Mouse (Mus musculus): ENCODE measurements around the gene Cyb5r4. TPM values are rescaled to one million over a fixed set of nuclear protein-coding genes. Genes with fewer than 3 reads are reported as not detected.

Gene Cyb5r4
- polyA plus RNA-seq, 1 experiment: 9.5 TPM

DNA sequence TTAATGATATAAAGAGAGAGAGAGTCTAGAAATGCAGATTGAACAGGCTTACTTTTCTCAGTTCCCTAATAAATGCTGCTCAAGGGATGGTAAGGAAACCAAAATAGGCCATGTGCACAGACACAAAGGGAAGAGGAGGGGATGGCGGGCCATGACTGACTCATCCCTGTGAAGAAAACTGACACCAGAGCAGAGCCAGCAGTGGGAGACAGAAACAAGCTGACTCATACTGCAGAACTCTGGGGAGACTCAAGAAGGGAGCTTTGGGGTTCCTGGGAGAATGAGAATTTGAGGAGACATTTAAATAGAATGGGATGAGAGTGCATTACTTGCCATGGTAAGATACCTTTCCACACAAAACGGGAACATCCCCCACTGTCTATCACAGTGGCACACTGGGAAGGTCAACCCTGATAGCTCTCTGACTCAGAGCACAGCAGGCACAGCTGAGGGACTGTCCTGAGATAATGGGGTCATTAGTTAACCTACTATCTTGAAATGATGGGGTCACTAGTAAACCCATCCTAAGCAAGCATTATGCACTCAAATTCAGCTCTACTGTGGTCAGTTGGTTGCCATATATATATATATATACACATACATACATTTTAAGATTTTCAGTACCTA lies 21.7 kb upstream of the Cyb5r4 start:
- 72% methylated on average over 2 of the region's 2 CpGs for WGBS
- no peak for TF ChIP-seq POLR2A (IDR thresholded peaks at IDR 0.05; ENCODE audit: low read depth, low read length)
- TF ChIP-seq CTCF (IDR thresholded peaks at IDR 0.05; ENCODE audit: extremely low read depth, insufficient read length, insufficient replicate concordance, low read depth, low read length): no peak
- H3K27me3 ChIP-seq (ENCODE audit: control insufficient read depth, insufficient read depth, low read length): no peaks in the 10 kb centered on the region
- H3K4me1 ChIP-seq (ENCODE audit: control insufficient read depth, insufficient read depth, insufficient read length, low read length): no peaks in the 10 kb centered on the region
- H3K4me3 ChIP-seq (ENCODE audit: low read depth, low read length): no peak overlapping the region
- H3K36me3 ChIP-seq (ENCODE audit: control insufficient read depth, insufficient read depth, low read length): no peaks in the 10 kb centered on the region
- no peak overlapping the region for H3K27ac ChIP-seq (ENCODE audit: insufficient read depth, low read depth, low read length)

DNA sequence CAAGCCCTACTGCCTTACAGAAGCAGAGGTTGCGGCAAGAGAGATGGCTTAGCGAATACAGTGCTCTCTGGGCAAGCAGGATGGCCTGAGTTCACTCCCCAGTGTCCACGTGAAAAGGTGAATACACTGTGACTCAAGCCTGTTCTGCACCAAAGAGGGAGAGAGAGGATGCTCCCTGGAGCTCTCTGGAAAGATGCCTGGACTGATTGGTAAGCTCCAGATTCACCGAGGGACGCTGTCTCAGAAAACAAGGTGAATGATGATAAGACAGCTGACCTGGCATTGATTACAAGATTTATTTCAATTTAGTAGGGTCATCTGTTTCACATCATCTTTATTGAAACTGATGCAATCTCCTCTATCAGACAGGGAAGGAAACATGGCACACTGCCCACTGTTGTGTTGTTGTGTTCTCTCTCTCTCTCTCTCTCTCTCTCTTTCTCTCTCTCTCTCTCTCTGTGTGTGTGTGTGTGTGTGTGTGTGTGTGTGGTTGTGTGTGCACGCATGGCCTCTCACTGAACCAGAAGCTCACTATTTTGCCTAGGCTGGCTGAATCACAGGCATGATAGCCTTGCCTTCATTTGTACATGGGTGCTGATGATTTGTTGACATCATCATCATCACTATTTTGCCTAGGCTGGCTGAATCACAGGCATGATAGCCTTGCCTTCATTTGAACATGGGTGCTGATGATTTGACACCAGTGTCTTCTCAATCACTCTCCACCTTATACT lies 16.9 kb upstream of the Cyb5r4 start:
- TF ChIP-seq CTCF (IDR thresholded peaks at IDR 0.05; ENCODE audit: extremely low read depth, insufficient read length, insufficient replicate concordance, low read depth, low read length) (no peak), POLR2A (IDR thresholded peaks at IDR 0.05; ENCODE audit: low read depth, low read length) (no peak)

DNA sequence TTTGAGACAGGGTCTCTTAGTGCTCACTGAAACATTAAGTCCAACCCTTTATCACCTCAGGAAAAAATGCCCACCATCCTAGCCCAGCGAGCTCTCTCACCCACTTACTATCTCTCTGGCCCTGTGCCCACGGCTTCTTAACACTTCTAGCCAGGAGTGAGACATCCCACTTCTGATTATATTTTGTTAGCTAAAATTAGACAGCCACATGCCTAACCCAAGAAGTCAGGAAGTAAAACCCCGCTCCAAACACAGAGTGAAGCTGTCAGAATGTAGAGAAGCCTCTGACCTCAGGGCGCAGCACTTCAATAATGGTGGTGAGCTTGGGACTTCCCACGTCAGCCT lies 16.4 kb upstream of the Cyb5r4 start:
- Histone ChIP-seq H3K27ac (ENCODE audit: insufficient read depth, low read depth, low read length) (no peak overlapping the region), H3K4me1 (ENCODE audit: control insufficient read depth, insufficient read depth, insufficient read length, low read length) (no peaks in the 10 kb centered on the region), H3K4me3 (ENCODE audit: low read depth, low read length) (no peak overlapping the region), H3K36me3 (ENCODE audit: control insufficient read depth, insufficient read depth, low read length) (no peaks in the 10 kb centered on the region), H3K27me3 (ENCODE audit: control insufficient read depth, insufficient read depth, low read length) (no peaks in the 10 kb centered on the region)
- no peak for TF ChIP-seq CTCF (IDR thresholded peaks at IDR 0.05; ENCODE audit: extremely low read depth, insufficient read length, insufficient replicate concordance, low read depth, low read length)
- no peak for TF ChIP-seq POLR2A (IDR thresholded peaks at IDR 0.05; ENCODE audit: low read depth, low read length)
- 55% methylated on average over 5 of the region's 5 CpGs for WGBS

More for the DNA sequence above, 16.9 kb upstream of the Cyb5r4 start:
- no peaks in the 10 kb centered on the region for H3K36me3 ChIP-seq (ENCODE audit: control insufficient read depth, insufficient read depth, low read length)
- no peaks in the 10 kb centered on the region for H3K4me1 ChIP-seq (ENCODE audit: control insufficient read depth, insufficient read depth, insufficient read length, low read length)
- H3K27ac ChIP-seq (ENCODE audit: insufficient read depth, low read depth, low read length): no peak overlapping the region
- H3K27me3 ChIP-seq (ENCODE audit: control insufficient read depth, insufficient read depth, low read length): no peaks in the 10 kb centered on the region
- WGBS: 71% methylated on average over 6 of the region's 6 CpGs
- H3K4me3 ChIP-seq (ENCODE audit: low read depth, low read length): no peak overlapping the region

DNA sequence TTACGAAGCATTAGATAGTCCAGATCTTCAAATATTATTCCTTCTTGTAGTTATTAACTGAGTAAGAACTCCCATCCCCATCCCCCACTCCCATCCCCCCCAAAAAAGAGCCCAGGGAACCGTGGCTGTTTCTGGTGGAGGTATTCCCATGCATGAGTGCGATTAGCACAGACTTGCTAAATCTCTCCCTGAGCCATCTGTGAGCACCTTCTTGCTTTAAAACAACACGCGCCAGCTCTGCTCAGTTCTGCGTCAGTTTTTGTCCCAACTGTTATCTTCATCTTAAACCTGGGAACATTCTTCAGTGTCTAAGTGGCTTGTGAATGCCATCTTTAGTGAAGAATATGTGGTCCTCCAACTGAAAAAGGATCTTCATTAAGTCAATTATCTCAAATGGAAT lies 13.3 kb upstream of the Cyb5r4 start:
- H3K27ac ChIP-seq (ENCODE audit: insufficient read depth, low read depth, low read length): no peak overlapping the region
- WGBS: 66% methylated on average over 6 of the region's 6 CpGs
- H3K4me3 ChIP-seq (ENCODE audit: low read depth, low read length): no peak overlapping the region
- H3K4me1 ChIP-seq (ENCODE audit: control insufficient read depth, insufficient read depth, insufficient read length, low read length): no peaks in the 10 kb centered on the region
- no peaks in the 10 kb centered on the region for H3K27me3 ChIP-seq (ENCODE audit: control insufficient read depth, insufficient read depth, low read length)
- TF ChIP-seq CTCF (IDR thresholded peaks at IDR 0.05; ENCODE audit: extremely low read depth, insufficient read length, insufficient replicate concordance, low read depth, low read length) (no peak), POLR2A (IDR thresholded peaks at IDR 0.05; ENCODE audit: low read depth, low read length) (no peak)
- H3K36me3 ChIP-seq (ENCODE audit: control insufficient read depth, insufficient read depth, low read length): no peaks in the 10 kb centered on the region

DNA sequence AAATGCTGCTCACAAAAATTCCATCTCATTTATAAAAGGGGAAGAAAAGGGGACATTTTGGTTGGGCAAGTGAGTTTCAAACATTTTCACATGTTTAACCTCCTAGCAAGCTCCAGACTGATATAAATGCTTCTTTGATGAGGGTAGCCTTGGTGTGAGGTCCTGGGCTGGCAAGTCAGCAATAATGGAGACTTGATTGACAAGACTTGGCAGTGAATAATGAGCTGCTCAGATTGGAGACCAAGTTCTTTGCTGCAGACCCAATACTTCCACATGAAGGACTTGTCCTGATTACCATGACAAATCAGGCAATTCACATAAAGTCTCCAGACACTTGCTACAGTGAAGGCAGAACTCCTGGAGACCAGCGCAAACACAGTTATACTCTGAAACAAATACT lies 12.9 kb upstream of the Cyb5r4 start:
- Histone ChIP-seq H3K36me3 (ENCODE audit: control insufficient read depth, insufficient read depth, low read length) (no peaks in the 10 kb centered on the region), H3K4me1 (ENCODE audit: control insufficient read depth, insufficient read depth, insufficient read length, low read length) (no peaks in the 10 kb centered on the region), H3K27me3 (ENCODE audit: control insufficient read depth, insufficient read depth, low read length) (no peaks in the 10 kb centered on the region; the same call in 1 of the 2 replicates), H3K4me3 (ENCODE audit: low read depth, low read length) (no peak overlapping the region), H3K27ac (ENCODE audit: insufficient read depth, low read depth, low read length) (no peak overlapping the region)
- 98% methylated on average over 1 of the region's 1 CpGs for WGBS
- TF ChIP-seq POLR2A (IDR thresholded peaks at IDR 0.05; ENCODE audit: low read depth, low read length) (no peak), CTCF (IDR thresholded peaks at IDR 0.05; ENCODE audit: extremely low read depth, insufficient read length, insufficient replicate concordance, low read depth, low read length) (no peak)

DNA sequence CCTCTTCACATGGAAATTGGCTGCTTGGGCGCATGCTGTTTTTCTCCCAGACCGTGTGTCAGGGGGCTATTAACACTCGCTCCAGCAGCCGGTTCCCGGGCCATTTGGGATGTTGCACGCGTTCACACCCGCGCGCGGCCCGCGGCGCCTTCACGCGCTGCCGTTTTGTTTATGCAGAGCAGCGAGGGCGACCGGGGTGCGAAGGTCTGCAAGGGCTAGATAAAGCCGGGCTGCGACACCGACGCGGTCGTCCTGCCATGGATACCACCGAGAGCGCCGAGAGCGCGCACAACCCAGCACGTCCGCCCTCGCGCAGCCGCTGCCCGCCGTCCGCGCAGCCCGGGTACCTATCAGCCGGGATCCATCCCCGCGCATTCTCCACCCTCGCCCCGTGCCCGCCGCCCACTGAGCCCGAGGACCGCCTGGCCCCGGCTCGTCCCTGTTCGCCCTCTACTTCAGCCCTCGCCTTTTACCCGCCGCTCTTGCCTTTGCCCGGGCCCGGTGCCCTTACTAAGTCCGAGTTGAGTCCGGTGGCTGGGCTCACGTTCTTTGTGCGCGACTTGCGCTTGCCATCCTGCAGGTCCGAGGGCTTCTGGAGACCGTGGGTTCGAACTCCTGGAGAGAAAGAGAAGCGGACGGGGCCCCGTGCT lies 6.4 kb upstream of the Cyb5r4 start, which contains the start of gene Ripply2:
Gene Ripply2, plus strand, starts transcription at position 250 of the 650 bp plus-strand sequence.
- Histone ChIP-seq H3K36me3 (ENCODE audit: control insufficient read depth, insufficient read depth, low read length) (no peaks in the 10 kb centered on the region), H3K27me3 (ENCODE audit: control insufficient read depth, insufficient read depth, low read length) (peaks cover 11% of the 10 kb centered on the region), H3K27ac (ENCODE audit: insufficient read depth, low read depth, low read length) (no peak within 1 kb of the TSS), H3K4me3 (ENCODE audit: low read depth, low read length) (no peak within 1 kb of the TSS; the same call in 1 of the 2 replicates), H3K4me1 (ENCODE audit: control insufficient read depth, insufficient read depth, insufficient read length, low read length) (no peaks in the 10 kb centered on the region)
- 2% methylated on average over 71 of the region's 71 CpGs for whole genome bisulfite sequencing
- TF ChIP-seq POLR2A (IDR thresholded peaks at IDR 0.05; ENCODE audit: low read depth, low read length) (no peak), CTCF (IDR thresholded peaks at IDR 0.05; ENCODE audit: extremely low read depth, insufficient read length, insufficient replicate concordance, low read depth, low read length) (no peak)

DNA sequence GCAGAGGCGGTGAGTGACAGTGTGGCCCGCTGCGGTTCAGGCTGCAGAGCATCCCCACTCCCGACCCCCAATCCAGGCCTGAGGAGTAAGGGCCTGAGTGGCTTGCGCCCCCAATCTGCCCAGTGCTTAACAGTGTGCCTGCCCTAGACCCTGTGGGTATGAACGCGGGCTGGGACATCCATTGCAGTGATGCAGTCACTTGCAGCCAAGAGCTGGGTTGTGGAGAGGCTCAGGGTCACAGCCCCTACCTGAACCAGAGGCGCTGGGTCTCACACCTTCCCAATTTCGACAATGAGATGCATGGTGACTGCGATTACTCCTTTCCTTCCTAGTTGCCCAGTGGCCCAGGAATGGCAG lies 5.9 kb upstream of the Cyb5r4 start:
- H3K36me3 ChIP-seq (ENCODE audit: control insufficient read depth, insufficient read depth, low read length): no peaks in the 10 kb centered on the region
- WGBS: 6% methylated on average over 10 of the region's 10 CpGs
- peaks cover 11% of the 10 kb centered on the region for H3K27me3 ChIP-seq (ENCODE audit: control insufficient read depth, insufficient read depth, low read length)
- no peak overlapping the region for H3K27ac ChIP-seq (ENCODE audit: insufficient read depth, low read depth, low read length)
- H3K4me3 ChIP-seq (ENCODE audit: low read depth, low read length): no peak overlapping the region
- TF ChIP-seq POLR2A (IDR thresholded peaks at IDR 0.05; ENCODE audit: low read depth, low read length) (no peak), CTCF (IDR thresholded peaks at IDR 0.05; ENCODE audit: extremely low read depth, insufficient read length, insufficient replicate concordance, low read depth, low read length) (no peak)
- no peaks in the 10 kb centered on the region for H3K4me1 ChIP-seq (ENCODE audit: control insufficient read depth, insufficient read depth, insufficient read length, low read length)
